Mouse (Mus musculus): ENCODE results near the gene Gpr183.

The Gpr183 gene

GRCm38 (mm10) chr14:121964990-121965389 lies at the start of gene Gpr183:
Gpr183 (minus strand) TSS chr14:121965195.
- DNase-seq (ENCODE audit: low spot score in 2 of 2) = peak in 1 of 2 experiments; percentile 20

GRCm38 (mm10) chr14:122013417-122013951 lies 48.5 kb upstream of the Gpr183 start:
- no peak for DNase-seq (ENCODE audit: low spot score in 2 of 2)

GRCm38 (mm10) chr14:122012814-122013213 lies 47.8 kb upstream of the Gpr183 start:
- DNase-seq (ENCODE audit: low spot score in 2 of 2) = no peak

- DNase-seq (ENCODE audit: low spot score in 2 of 2) = no peak
Measured at GRCm38 (mm10) chr14:122012193-122012592, 47.2 kb upstream of the Gpr183 start.

GRCm38 (mm10) chr14:122011768-122012167 lies 46.8 kb upstream of the Gpr183 start:
- no peak for DNase-seq (ENCODE audit: low spot score in 2 of 2)

- DNase-seq (ENCODE audit: low spot score in 2 of 2) = no peak
Measured at GRCm38 (mm10) chr14:122010301-122010700, 45.3 kb upstream of the Gpr183 start.

GRCm38 (mm10) chr14:122009502-122009901 lies 44.5 kb upstream of the Gpr183 start:
- DNase-seq (ENCODE audit: low spot score in 2 of 2) = peak; percentile 41 to 48

- no peak for DNase-seq (ENCODE audit: low spot score in 2 of 2)
Measured at GRCm38 (mm10) chr14:122008261-122008660, 43.3 kb upstream of the Gpr183 start.

- DNase-seq (ENCODE audit: low spot score in 2 of 2) = no peak
Measured at GRCm38 (mm10) chr14:122003812-122004211, 38.8 kb upstream of the Gpr183 start.

- no peak for DNase-seq (ENCODE audit: low spot score in 2 of 2)
Measured at GRCm38 (mm10) chr14:122002224-122002623, 37.2 kb upstream of the Gpr183 start.

- DNase-seq (ENCODE audit: low spot score in 2 of 2) = no peak
Measured at GRCm38 (mm10) chr14:122000346-122001105, 35.5 kb upstream of the Gpr183 start.

GRCm38 (mm10) chr14:121999455-121999854 lies 34.5 kb upstream of the Gpr183 start:
- no peak for DNase-seq (ENCODE audit: low spot score in 2 of 2)

- DNase-seq (ENCODE audit: low spot score in 2 of 2) = peak; percentile 59 to 71
Measured at GRCm38 (mm10) chr14:121996786-121997185, 31.8 kb upstream of the Gpr183 start.

GRCm38 (mm10) chr14:121995557-121995870 lies 30.5 kb upstream of the Gpr183 start:
- DNase-seq (ENCODE audit: low spot score in 2 of 2) = no peak

GRCm38 (mm10) chr14:121994846-121995556 lies 30.0 kb upstream of the Gpr183 start:
- DNase-seq (ENCODE audit: low spot score in 2 of 2) = no peak

- DNase-seq (ENCODE audit: low spot score in 2 of 2) = no peak
Measured at GRCm38 (mm10) chr14:121994171-121994700, 29.2 kb upstream of the Gpr183 start.

- no peak for DNase-seq (ENCODE audit: low spot score in 2 of 2)
Measured at GRCm38 (mm10) chr14:121993616-121994015, 28.6 kb upstream of the Gpr183 start.

GRCm38 (mm10) chr14:121992395-121993280 lies 27.6 kb upstream of the Gpr183 start:
- DNase-seq (ENCODE audit: low spot score in 2 of 2) = no peak

GRCm38 (mm10) chr14:121991921-121992320 lies 26.9 kb upstream of the Gpr183 start:
- no peak for DNase-seq (ENCODE audit: low spot score in 2 of 2)

- DNase-seq (ENCODE audit: low spot score in 2 of 2) = no peak
Measured at GRCm38 (mm10) chr14:121990897-121991296, 25.9 kb upstream of the Gpr183 start.

GRCm38 (mm10) chr14:121989869-121990268 lies 24.9 kb upstream of the Gpr183 start:
- DNase-seq (ENCODE audit: low spot score in 2 of 2) = no peak

GRCm38 (mm10) chr14:121989331-121989730 lies 24.3 kb upstream of the Gpr183 start:
- no peak for DNase-seq (ENCODE audit: low spot score in 2 of 2)
